Mouse (Mus musculus) liver, postnatal 0 days (tissue): Measurements from ENCODE around the gene Gm7694.

Source experiments
- CTCF ChIP-seq: sonication (generic); IDR thresholded peaks from 2 replicates; pipeline ENCODE4 v1.5.1; 2016; ENCODE audit warnings: antibody characterized with exemption, low read depth
- EP300 ChIP-seq: IDR thresholded peaks from 2 replicates; pipeline ENCODE4 v1.6.1; 2016; ENCODE audit warnings: antibody characterized with exemption, low read depth, mild to moderate bottlenecking

- TF ChIP-seq EP300 (no peak), CTCF (no peak)
These were observed 18.2 kb upstream of the Gm7694 start for GRCm38 (mm10) chr1:170324312-170324711.
